Mouse (Mus musculus) urinary bladder, postnatal 4 days (tissue): ENCODE results near the gene Dusp10.

Source experiments
- DNase-seq, 2 experiments: peaks; one replicate each; pipeline ENCODE4 v3.0.0; 2021 to 2022; ENCODE audit warnings: low spot score in 2 of 2

Gene Dusp10

GRCm38 (mm10) chr1:184100927-184101749 lies 88.0 kb downstream of the Dusp10 start:
- DNase-seq: no peak

- no peak for DNase-seq
These were observed 88.6 kb downstream of the Dusp10 start for GRCm38 (mm10) chr1:184101750-184102046.

- DNase-seq: no peak
These were observed 93.7 kb downstream of the Dusp10 start for GRCm38 (mm10) chr1:184106832-184107231.

GRCm38 (mm10) chr1:184107448-184107847 lies 94.3 kb downstream of the Dusp10 start:
- DNase-seq: no peak

GRCm38 (mm10) chr1:184108254-184108653 lies 95.2 kb downstream of the Dusp10 start:
- DNase-seq: no peak

GRCm38 (mm10) chr1:184117586-184117985 lies 104.5 kb downstream of the Dusp10 start:
- no peak for DNase-seq

- DNase-seq: no peak
These were observed 104.9 kb downstream of the Dusp10 start for GRCm38 (mm10) chr1:184117991-184118390.

GRCm38 (mm10) chr1:184118586-184118985 lies 105.5 kb downstream of the Dusp10 start:
- DNase-seq: no peak
